Mouse (Mus musculus): ENCODE measurements at regions not wholly inside any gene's neighbourhood (a gene's known extent, or its start where the extent isn't known, plus 50 kb on each side); places are given as distances from the start of the nearest gene placed in this dataset.

DNA sequence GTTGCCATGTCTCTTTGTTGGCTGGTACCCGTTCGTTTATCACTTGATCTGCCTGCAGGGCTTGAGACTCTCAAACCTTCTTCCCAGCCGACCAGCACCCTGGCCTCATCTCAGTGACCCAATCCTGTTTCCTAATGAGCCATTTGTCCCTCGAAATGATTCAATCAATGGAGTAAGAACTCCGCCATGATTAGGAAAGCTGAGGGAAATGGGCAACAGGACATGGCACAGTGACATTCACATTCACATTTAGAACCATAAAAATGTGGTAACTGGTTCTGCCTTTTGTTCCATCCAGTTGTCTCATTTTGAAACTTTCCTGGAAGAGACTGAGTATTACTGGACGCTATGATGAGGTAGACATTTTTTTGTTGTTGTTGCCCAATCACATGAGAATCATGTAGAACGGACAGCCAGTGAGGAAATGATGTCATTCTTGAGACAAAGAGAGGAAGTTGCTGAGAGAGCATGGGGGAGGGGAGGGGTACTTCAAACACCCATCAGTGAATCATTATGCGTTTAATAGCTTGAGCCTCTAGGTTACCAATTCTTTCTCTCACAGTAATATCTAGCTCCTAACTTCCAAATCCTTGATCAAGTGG, 114.5 kb downstream of the Hlx start:
- no peak for TF ChIP-seq CTCF (IDR thresholded peaks at IDR 0.05; ENCODE audit: control insufficient read depth, insufficient read depth, insufficient replicate concordance, low read depth, low read length)
- no peak for TF ChIP-seq POLR2A (IDR thresholded peaks at IDR 0.05; ENCODE audit: control insufficient read depth, low read depth, low read length)
- Histone ChIP-seq H3K4me1 (ENCODE audit: control insufficient read depth, insufficient read depth, low read length) (peaks cover 2% of the 10 kb centered on the region; the same call in 1 of the 2 replicates), H3K36me3 (ENCODE audit: control insufficient read depth, insufficient read depth, low read length) (no peaks in the 10 kb centered on the region), H3K4me3 (ENCODE audit: control insufficient read depth, low read depth, low read length) (no peak overlapping the region), H3K27ac (ENCODE audit: control insufficient read depth, insufficient read depth, low read depth, low read length) (no peak overlapping the region), H3K27me3 (ENCODE audit: control insufficient read depth, insufficient read depth, low read length) (no peaks in the 10 kb centered on the region)

DNA sequence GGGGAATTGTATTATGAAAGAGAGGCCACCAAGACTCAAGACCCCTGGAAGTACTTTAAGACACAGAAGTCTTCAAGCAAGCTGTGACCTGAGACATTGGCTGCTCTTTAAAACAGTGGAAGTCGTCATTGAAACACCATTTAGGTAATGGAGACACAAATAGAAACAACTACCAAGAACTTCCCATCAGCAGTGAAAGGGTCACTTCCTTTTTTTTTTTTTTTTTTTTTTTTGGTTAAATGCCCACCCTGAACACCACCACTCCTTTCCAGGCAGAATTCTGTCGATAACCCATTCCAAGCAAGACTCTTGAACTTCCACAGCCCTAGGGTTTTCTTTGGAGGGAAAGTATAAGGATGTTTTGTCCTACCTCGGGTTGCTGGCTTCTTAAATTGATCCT, 116.4 kb downstream of the Hlx start:
- Histone ChIP-seq H3K4me1 (ENCODE audit: control insufficient read depth, insufficient read depth, low read length) (peaks cover 2% of the 10 kb centered on the region; the same call in 1 of the 2 replicates), H3K36me3 (ENCODE audit: control insufficient read depth, insufficient read depth, low read length) (no peaks in the 10 kb centered on the region), H3K4me3 (ENCODE audit: control insufficient read depth, low read depth, low read length) (no peak overlapping the region), H3K27ac (ENCODE audit: control insufficient read depth, insufficient read depth, low read depth, low read length) (no peak overlapping the region), H3K27me3 (ENCODE audit: control insufficient read depth, insufficient read depth, low read length) (no peaks in the 10 kb centered on the region)
- TF ChIP-seq CTCF (IDR thresholded peaks at IDR 0.05; ENCODE audit: control insufficient read depth, insufficient read depth, insufficient replicate concordance, low read depth, low read length): no peak
- TF ChIP-seq POLR2A (IDR thresholded peaks at IDR 0.05; ENCODE audit: control insufficient read depth, low read depth, low read length): no peak

DNA sequence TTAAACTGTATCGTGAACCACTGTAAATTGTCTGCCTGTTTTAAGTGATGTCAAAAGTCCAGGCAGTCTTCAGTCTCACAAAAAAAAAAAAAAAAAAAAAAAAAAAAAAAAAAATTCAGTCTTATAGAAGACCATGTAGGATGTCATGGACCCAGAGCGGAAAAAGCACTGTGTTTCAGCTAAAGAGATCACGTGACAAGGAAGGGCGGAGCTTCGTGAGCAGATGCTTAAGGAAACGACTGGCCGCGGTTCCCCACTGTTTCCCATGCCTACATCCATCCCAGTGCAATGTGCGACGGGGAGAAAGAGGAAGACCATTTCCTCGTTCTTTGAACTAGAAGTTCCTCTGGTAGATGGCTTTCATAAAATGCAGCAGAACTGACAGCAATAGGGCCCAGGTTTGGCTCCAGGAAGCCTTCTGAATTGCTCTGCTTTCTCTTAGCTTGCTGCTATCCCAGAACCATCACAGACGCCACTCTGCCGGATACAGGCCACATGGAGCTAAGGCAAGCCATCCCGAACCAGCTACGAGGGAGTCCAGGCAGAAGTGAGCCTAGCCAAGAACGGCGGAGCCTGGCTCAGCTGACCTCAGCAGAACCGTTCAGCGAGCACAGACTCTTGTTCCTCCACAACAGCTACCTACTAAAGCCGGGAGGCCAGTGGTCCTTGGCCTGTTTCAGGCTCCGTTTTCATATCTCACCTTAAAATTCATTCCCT, 117.6 kb downstream of the Hlx start:
- Histone ChIP-seq H3K4me1 (ENCODE audit: control insufficient read depth, insufficient read depth, low read length) (peaks cover 2% of the 10 kb centered on the region; the same call in 1 of the 2 replicates), H3K36me3 (ENCODE audit: control insufficient read depth, insufficient read depth, low read length) (no peaks in the 10 kb centered on the region), H3K27ac (ENCODE audit: control insufficient read depth, insufficient read depth, low read depth, low read length) (no peak overlapping the region), H3K27me3 (ENCODE audit: control insufficient read depth, insufficient read depth, low read length) (no peaks in the 10 kb centered on the region), H3K4me3 (ENCODE audit: control insufficient read depth, low read depth, low read length) (peak overlapping the region; percentile 43)
- TF ChIP-seq CTCF (IDR thresholded peaks at IDR 0.05; ENCODE audit: control insufficient read depth, insufficient read depth, insufficient replicate concordance, low read depth, low read length): no peak
- no peak for TF ChIP-seq POLR2A (IDR thresholded peaks at IDR 0.05; ENCODE audit: control insufficient read depth, low read depth, low read length)

DNA sequence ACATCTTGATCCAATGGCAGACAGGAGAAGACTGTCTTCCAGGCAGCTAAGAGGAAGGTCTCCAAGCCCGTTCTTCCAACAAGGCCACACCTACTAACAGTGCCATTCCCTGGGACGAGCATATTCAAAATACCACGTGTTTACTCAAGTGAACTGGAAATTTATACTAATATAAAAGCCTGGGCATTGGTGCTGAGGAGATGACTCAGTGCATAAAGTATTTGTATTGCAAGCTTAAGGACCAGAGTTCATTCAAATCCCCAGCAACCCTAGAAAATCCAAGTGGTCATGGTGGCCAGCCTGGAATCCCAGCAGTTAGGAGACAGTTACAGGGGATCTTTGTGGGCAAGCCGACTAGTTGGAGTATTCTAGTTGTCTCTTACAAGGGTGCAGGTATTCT, 119.5 kb downstream of the Hlx start:
- Histone ChIP-seq H3K27ac (ENCODE audit: control insufficient read depth, insufficient read depth, low read depth, low read length) (no peak overlapping the region), H3K4me1 (ENCODE audit: control insufficient read depth, insufficient read depth, low read length) (peaks cover 2% of the 10 kb centered on the region; the same call in 1 of the 2 replicates), H3K27me3 (ENCODE audit: control insufficient read depth, insufficient read depth, low read length) (no peaks in the 10 kb centered on the region), H3K36me3 (ENCODE audit: control insufficient read depth, insufficient read depth, low read length) (no peaks in the 10 kb centered on the region), H3K4me3 (ENCODE audit: control insufficient read depth, low read depth, low read length) (no peak overlapping the region)
- TF ChIP-seq POLR2A (IDR thresholded peaks at IDR 0.05; ENCODE audit: control insufficient read depth, low read depth, low read length): no peak
- TF ChIP-seq CTCF (IDR thresholded peaks at IDR 0.05; ENCODE audit: control insufficient read depth, insufficient read depth, insufficient replicate concordance, low read depth, low read length): no peak

DNA sequence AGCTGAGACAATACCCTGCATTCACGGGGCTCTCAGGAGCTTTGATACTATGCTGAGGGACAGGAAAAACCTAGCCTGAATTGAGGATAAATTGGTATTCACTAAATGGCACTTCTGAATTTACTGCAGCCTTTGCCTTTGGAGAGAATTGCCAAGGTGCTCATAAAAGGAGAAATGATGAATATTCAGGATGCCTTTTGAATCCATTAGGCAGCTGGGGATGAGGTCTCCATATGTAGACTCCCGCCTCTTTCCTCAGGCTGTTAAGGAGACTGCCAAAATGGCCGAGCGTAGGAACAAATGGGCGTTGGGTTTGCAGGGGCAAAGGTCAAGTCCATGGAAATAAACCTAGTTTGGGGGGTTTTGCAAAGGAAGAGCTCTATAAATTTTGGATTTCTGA, 123.5 kb downstream of the Hlx start:
- H3K27ac ChIP-seq (ENCODE audit: control insufficient read depth, insufficient read depth, low read depth, low read length): no peak overlapping the region
- H3K4me1 ChIP-seq (ENCODE audit: control insufficient read depth, insufficient read depth, low read length): no peaks in the 10 kb centered on the region
- H3K4me3 ChIP-seq (ENCODE audit: control insufficient read depth, low read depth, low read length): no peak overlapping the region
- no peaks in the 10 kb centered on the region for H3K36me3 ChIP-seq (ENCODE audit: control insufficient read depth, insufficient read depth, low read length)
- H3K27me3 ChIP-seq (ENCODE audit: control insufficient read depth, insufficient read depth, low read length): no peaks in the 10 kb centered on the region
- no peak for TF ChIP-seq CTCF (IDR thresholded peaks at IDR 0.05; ENCODE audit: control insufficient read depth, insufficient read depth, insufficient replicate concordance, low read depth, low read length)
- TF ChIP-seq POLR2A (IDR thresholded peaks at IDR 0.05; ENCODE audit: control insufficient read depth, low read depth, low read length): no peak

DNA sequence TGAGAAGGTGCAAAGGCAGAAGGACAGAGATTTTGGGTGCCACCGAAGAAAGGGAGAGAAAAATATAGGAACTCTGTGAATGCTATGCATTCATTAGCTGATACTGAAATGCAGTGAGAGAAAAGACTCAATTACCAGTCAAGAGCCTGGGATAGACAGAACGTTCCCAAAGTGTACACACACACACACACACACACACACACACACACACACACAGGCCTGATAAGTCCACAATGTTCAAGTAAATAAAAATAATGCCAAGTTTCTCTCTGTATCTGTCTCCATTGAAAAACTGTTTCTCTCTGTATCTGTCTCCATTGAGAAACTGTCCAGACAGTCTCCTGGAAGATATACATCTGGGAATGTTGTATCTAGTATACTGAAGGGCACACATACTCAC, 124.1 kb downstream of the Hlx start:
- no peaks in the 10 kb centered on the region for H3K36me3 ChIP-seq (ENCODE audit: control insufficient read depth, insufficient read depth, low read length)
- H3K27me3 ChIP-seq (ENCODE audit: control insufficient read depth, insufficient read depth, low read length): no peaks in the 10 kb centered on the region
- H3K27ac ChIP-seq (ENCODE audit: control insufficient read depth, insufficient read depth, low read depth, low read length): no peak overlapping the region
- H3K4me1 ChIP-seq (ENCODE audit: control insufficient read depth, insufficient read depth, low read length): no peaks in the 10 kb centered on the region
- TF ChIP-seq CTCF (IDR thresholded peaks at IDR 0.05; ENCODE audit: control insufficient read depth, insufficient read depth, insufficient replicate concordance, low read depth, low read length) (no peak), POLR2A (IDR thresholded peaks at IDR 0.05; ENCODE audit: control insufficient read depth, low read depth, low read length) (no peak)
- H3K4me3 ChIP-seq (ENCODE audit: control insufficient read depth, low read depth, low read length): no peak overlapping the region

DNA sequence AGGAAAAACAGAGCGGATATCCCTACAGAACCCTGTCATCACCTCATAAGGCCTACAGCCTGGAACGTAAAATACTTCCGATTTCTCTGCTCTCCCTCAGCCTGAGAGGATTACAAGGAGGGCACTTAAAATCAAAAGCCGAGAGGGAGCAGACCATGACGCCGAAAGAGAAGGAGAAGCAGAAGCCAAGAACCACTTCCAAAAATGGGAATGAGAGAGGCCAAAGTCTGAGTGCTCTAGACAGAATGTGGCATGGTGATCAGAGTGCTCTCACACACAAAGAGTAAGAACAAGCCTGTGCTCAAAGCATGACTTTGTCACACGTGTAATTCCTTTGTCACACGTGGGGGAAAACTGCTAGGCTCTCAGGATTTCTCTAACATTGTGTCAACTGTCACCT, 125.9 kb downstream of the Hlx start:
- TF ChIP-seq POLR2A (IDR thresholded peaks at IDR 0.05; ENCODE audit: control insufficient read depth, low read depth, low read length) (no peak), CTCF (IDR thresholded peaks at IDR 0.05; ENCODE audit: control insufficient read depth, insufficient read depth, insufficient replicate concordance, low read depth, low read length) (no peak)
- no peak overlapping the region for H3K4me3 ChIP-seq (ENCODE audit: control insufficient read depth, low read depth, low read length)
- H3K27ac ChIP-seq (ENCODE audit: control insufficient read depth, insufficient read depth, low read depth, low read length): no peak overlapping the region
- H3K27me3 ChIP-seq (ENCODE audit: control insufficient read depth, insufficient read depth, low read length): no peaks in the 10 kb centered on the region
- H3K36me3 ChIP-seq (ENCODE audit: control insufficient read depth, insufficient read depth, low read length): no peaks in the 10 kb centered on the region
- no peaks in the 10 kb centered on the region for H3K4me1 ChIP-seq (ENCODE audit: control insufficient read depth, insufficient read depth, low read length)
